Mouse (Mus musculus) kidney, postnatal 25 days (tissue): ENCODE measurements around the gene Vmn1r111.
"Not testable (repeated sequence)": the region's sequence is repeated elsewhere in the genome, so short reads cannot be mapped to it uniquely, and the experiment has no call there.

Experiments
- DNase-seq, 2 experiments: peaks; one replicate each; pipeline ENCODE4 v3.0.0; 2021; ENCODE audit warnings: mixed read lengths in 2 of 2

Vmn1r111 gene

DNA sequence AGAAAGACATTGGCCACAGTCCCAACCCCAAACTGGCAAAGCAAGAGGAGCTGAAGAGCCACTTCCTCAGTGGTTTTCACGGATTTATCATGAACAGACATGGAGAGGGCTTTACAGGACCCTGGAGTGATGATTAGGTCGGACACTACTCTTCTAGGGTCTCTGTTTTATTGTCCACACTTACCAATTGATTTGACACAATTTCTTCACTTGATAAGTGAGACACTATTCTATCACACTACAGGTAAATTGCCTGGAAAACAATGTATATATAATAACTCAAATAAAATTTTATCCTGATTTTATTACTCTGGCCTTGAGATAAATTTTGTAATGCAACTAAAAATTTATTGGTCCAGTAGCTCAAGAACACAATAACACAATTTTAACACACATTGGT lies at the start of gene Vmn1r111:
Gene Vmn1r111, minus strand, starts transcription at position 101 of the 400 bp plus-strand sequence.
- not testable (repeated sequence) for DNase-seq

DNA sequence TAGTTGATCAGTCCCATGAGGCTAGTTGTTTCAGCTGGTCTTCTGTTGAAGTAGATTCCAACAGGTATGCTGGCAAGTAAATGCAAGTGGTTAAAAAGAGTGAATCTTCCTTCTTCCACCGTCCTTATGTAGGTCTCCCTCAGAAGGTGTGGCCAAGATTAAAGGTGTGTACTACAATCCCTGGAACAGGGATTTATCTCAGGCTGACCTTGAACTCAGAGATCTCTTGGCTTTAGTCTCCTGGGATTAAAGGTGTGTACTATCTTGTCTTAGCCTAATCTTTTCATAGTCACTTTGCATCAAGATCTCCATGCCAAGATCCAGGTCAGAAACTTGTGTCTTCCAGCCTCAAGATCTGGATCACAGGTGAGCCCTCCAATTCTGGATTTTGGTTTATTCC lies 27.5 kb upstream of the Vmn1r111 start, which contains the start of gene Gm10668:
Gene Gm10668, minus strand, starts transcription at position 101 of the 400 bp plus-strand sequence.
- not testable (repeated sequence) for DNase-seq

DNA sequence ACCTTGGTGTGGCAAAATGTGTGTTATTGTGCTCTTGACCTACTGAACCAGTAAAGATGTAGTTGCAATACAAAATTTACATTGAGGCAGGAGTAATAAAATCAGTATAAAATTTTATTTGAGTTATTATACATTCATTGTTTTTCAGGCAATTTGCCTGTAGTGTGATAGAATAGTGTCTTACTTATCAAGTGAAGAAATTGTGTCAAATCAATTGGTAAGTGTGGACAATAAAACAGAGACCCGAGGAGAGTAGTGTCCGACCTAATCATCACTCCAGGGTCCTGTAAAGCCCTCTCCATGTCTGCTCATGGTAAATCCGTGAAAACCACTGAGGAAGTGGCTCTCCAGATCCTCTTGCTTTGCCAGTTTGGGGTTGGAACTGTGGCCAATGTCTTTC lies 34.4 kb downstream of the Vmn1r111 start, which contains the start of gene Vmn1r107:
Gene Vmn1r107, plus strand, starts transcription at position 301 of the 400 bp plus-strand sequence.
- not testable (repeated sequence) for DNase-seq
